Mouse (Mus musculus) small intestine, adult 2 months (tissue): ENCODE data around the gene Grb10.

ENCODE experiments used
- CTCF ChIP-seq: fragments of 200-500 bp; IDR thresholded peaks from 2 replicates; pipeline ENCODE4 v1.5.1; 2012; ENCODE audit warnings: low read depth, mild to moderate bottlenecking, control low read depth, inconsistent platforms, low read length, moderate library complexity, mixed read lengths; ENCODE audit not compliant: insufficient replicate concordance, insufficient read length; ENCODE audit errors: extremely low read depth
- POLR2A ChIP-seq: fragments of 200-500 bp; IDR thresholded peaks from 2 replicates; pipeline ENCODE4 v1.6.1; 2012; ENCODE audit warnings: low read depth, mild to moderate bottlenecking, control low read depth, inconsistent platforms, low read length, moderate library complexity

GRCm38 (mm10) chr11:12000293-12000910 is 38.1 kb downstream of the Grb10 start:
- TF ChIP-seq CTCF, result no peak
- TF ChIP-seq POLR2A, result no peak
